Mouse (Mus musculus) heart, postnatal 0 days (tissue): ENCODE measurements around the gene Tnpo2.

Experiments used
- CTCF ChIP-seq: IDR thresholded peaks from 2 replicates; pipeline ENCODE4 v1.5.1; 2016; ENCODE audit warnings: antibody characterized with exemption, control low read depth, low read depth
- EP300 ChIP-seq: IDR thresholded peaks from 2 replicates; pipeline ENCODE4 v1.6.1; 2016; ENCODE audit warnings: antibody characterized with exemption, low read depth

- TF ChIP-seq CTCF (0 out of 2 replicates have a peak, but pooled peaks have one; percentile 0), EP300 (no peak)
Measured at GRCm38 (mm10) chr8:85025098-85025932, 11.4 kb upstream of the Tnpo2 start, which contains the start of gene Asna1.
